8 mouse cellular contexts compared by ENCODE assay signal in genomic region chr15:80233733-80234509, GRCm38 (mm10). TPM values are rescaled to one million over a fixed set of nuclear protein-coding genes. Genes with fewer than 3 reads are reported as not detected.
A peak's percentile ranks its signal among the peaks of the same experiment; 100 is the strongest.
DNase-seq lines count a peak whose midpoint lies in the region; ATAC-seq lines count a peak whose summit lies in the region.

Mief1 (plus strand) TSS chr15:80234018.

- peak; percentile 100 for DNase-seq in MN1 (ENCODE audit: low spot score)
- peak; percentile 98 for DNase-seq in cerebellum, adult 9-10 months
- peak; percentile 95 to 98 for DNase-seq in frontal cortex, adult 2 months (ENCODE audit: extremely low spot score in 1 of 2, low spot score in 1 of 2)
- DNase-seq in hindbrain, embryonic 11.5 days (ENCODE audit: low spot score) = peak; percentile 99
- DNase-seq in layer of hippocampus, postnatal 10 days (ENCODE audit: low spot score in 2 of 2) = peak; percentile 93 to 96
- peak; percentile 99 for DNase-seq in lung, postnatal 10 days
- peak; percentile 99 for DNase-seq in ovary, postnatal 36 days (ENCODE audit: low spot score)
- DNase-seq in thymus, postnatal 25 days = peak; percentile 99

- no peaks in the 10 kb centered on the region for H3K9me3 ChIP-seq in hindbrain, embryonic 11.5 days (ENCODE audit: control insufficient read depth, low read length)

- peak; percentile 97 for ATAC-seq in hindbrain, embryonic 11.5 days (ENCODE audit: low FRiP score)

- H3K4me2 ChIP-seq in hindbrain, embryonic 11.5 days (replicated peaks; ENCODE audit: low read depth, low read length) = peak within 1 kb of the TSS; percentile 80

- H3K27me3 ChIP-seq in hindbrain, embryonic 11.5 days (ENCODE audit: control insufficient read depth, insufficient read depth, low read length) = no peaks in the 10 kb centered on the region

- under 1% methylated on average over 65 of the region's 67 CpGs for WGBS in hindbrain, embryonic 11.5 days

- H3K4me3 ChIP-seq in hindbrain, embryonic 11.5 days (ENCODE audit: low read depth, low read length) = peak within 1 kb of the TSS; percentile 95

- no peaks in the 10 kb centered on the region for H3K36me3 ChIP-seq in hindbrain, embryonic 11.5 days (ENCODE audit: control insufficient read depth, insufficient read depth, low read length)

- H3K4me1 ChIP-seq in hindbrain, embryonic 11.5 days (replicated peaks; ENCODE audit: control insufficient read depth, insufficient read depth, low read length) = no peaks in the 10 kb centered on the region

- peak within 1 kb of the TSS; percentile 88 for H3K9ac ChIP-seq in hindbrain, embryonic 11.5 days (ENCODE audit: low read depth, low read length)

- peak within 1 kb of the TSS; percentile 60 for H3K27ac ChIP-seq in hindbrain, embryonic 11.5 days (ENCODE audit: low read depth, low read length)

RNA-seq across cellular contexts. Expression of gene Mief1, which starts in this region (rescaled TPM):
- polyA plus RNA-seq in frontal cortex, adult 2 months (2012; rRNA removed) = 14.9 and 15.6 TPM in 2 replicates
- 38.5 and 39.1 TPM in 2 replicates for polyA plus RNA-seq in hindbrain, embryonic 11.5 days (2014; fragmentation: Nextera tagmentation; extraction: Ambion mirVana)
- total RNA-seq in layer of hippocampus, postnatal 10 days (2021) = 10 to 100 TPM; 32.3 to 34.3 TPM

Comparison
In these comparisons a context has a peak if more than half of its experiments do, and no peak if none do; other contexts are left out.
1. Peak in every context shown above with its lines: DNase-seq, ATAC-seq, H3K4me3 ChIP-seq and H3K27ac ChIP-seq.